Mouse (Mus musculus) myocyte (in vitro differentiated cells): Measurements from ENCODE around the gene Bin2. TPM values are rescaled to one million over a fixed set of nuclear protein-coding genes. Genes with fewer than 3 reads are reported as not detected.

ENCODE experiments used
- H3K27me3 ChIP-seq: one replicate; pipeline ENCODE4 v1.6.1; 2011; ENCODE audit not compliant: control insufficient read depth, insufficient read depth, insufficient read length
- H3K36me3 ChIP-seq: one replicate; pipeline ENCODE4 v1.6.1; 2011; ENCODE audit not compliant: control insufficient read depth, insufficient read depth
- H3K4me2 ChIP-seq: one replicate; pipeline ENCODE4 v1.6.1; 2011; ENCODE audit warnings: low read depth, control low read depth
- H3K4me3 ChIP-seq: one replicate; pipeline ENCODE4 v1.5.1; 2011; ENCODE audit warnings: mild to moderate bottlenecking, control low read depth, moderate library complexity
- H3K79me2 ChIP-seq: one replicate; pipeline ENCODE4 v1.6.1; 2011; ENCODE audit not compliant: control insufficient read depth, insufficient read depth
- H3ac ChIP-seq: one replicate; pipeline ENCODE4 v1.6.1; 2011; ENCODE audit not compliant: control insufficient read depth, insufficient read length
- CEBPB ChIP-seq: IDR thresholded peaks from 2 replicates; pipeline ENCODE4 v1.6.1; 2011; ENCODE audit warnings: mild to moderate bottlenecking, moderate library complexity; ENCODE audit not compliant: poor library complexity, insufficient read depth, severe bottlenecking
- E2F4 ChIP-seq: IDR thresholded peaks from one replicate; pipeline ENCODE4 v1.6.1; 2011; ENCODE audit warnings: mild to moderate bottlenecking, control low read depth, moderate library complexity; ENCODE audit not compliant: insufficient read depth
- MAX ChIP-seq: IDR thresholded peaks from one replicate; pipeline ENCODE4 v1.6.1; 2011; ENCODE audit warnings: low read depth, mild to moderate bottlenecking, control low read depth
- MYOD1 ChIP-seq, 3 experiments: IDR thresholded peaks; one replicate each; pipeline ENCODE4 v1.6.1; 2011; ENCODE audit warnings: control low read depth in 2 of 3, low read depth in 2 of 3, mild to moderate bottlenecking in 2 of 3, moderate library complexity in 1 of 3; ENCODE audit not compliant: insufficient read length in 2 of 3, control insufficient read depth in 1 of 3
- MYOG ChIP-seq, 3 experiments: IDR thresholded peaks; one replicate each; pipeline ENCODE4 v1.6.1; 2011; ENCODE audit warnings: control low read depth in 2 of 3, low read depth in 2 of 3, mild to moderate bottlenecking in 2 of 3; ENCODE audit not compliant: insufficient read length in 2 of 3, control insufficient read depth in 1 of 3, insufficient read depth in 1 of 3
- POLR2A ChIP-seq: IDR thresholded peaks from one replicate; pipeline ENCODE4 v1.6.1; 2011; ENCODE audit warnings: low read depth, mild to moderate bottlenecking, control low read depth, moderate library complexity; ENCODE audit not compliant: insufficient read length
- POLR2AphosphoS2 ChIP-seq: IDR thresholded peaks from one replicate; pipeline ENCODE4 v1.6.1; 2011; ENCODE audit warnings: low read depth, control low read depth; ENCODE audit not compliant: insufficient read length
- REST ChIP-seq: IDR thresholded peaks from one replicate; pipeline ENCODE4 v1.6.1; 2011; ENCODE audit warnings: mild to moderate bottlenecking, control low read depth, moderate library complexity; ENCODE audit not compliant: insufficient read depth, insufficient read length
- SRF ChIP-seq: IDR thresholded peaks from one replicate; pipeline ENCODE4 v1.6.1; 2011; ENCODE audit warnings: low read depth; ENCODE audit not compliant: control insufficient read depth, insufficient read length
- TCF12 ChIP-seq: IDR thresholded peaks from one replicate; pipeline ENCODE4 v1.6.1; 2011; ENCODE audit warnings: mild to moderate bottlenecking, control low read depth; ENCODE audit not compliant: poor library complexity, insufficient read depth, severe bottlenecking
- TCF3 ChIP-seq: IDR thresholded peaks from one replicate; pipeline ENCODE4 v1.6.1; 2011; ENCODE audit warnings: low read depth, control low read depth; ENCODE audit not compliant: insufficient read length
- USF1 ChIP-seq: IDR thresholded peaks from one replicate; pipeline ENCODE4 v1.6.1; 2011; ENCODE audit warnings: low read depth, mild to moderate bottlenecking, control low read depth, moderate library complexity
- polyA plus RNA-seq: library from polyadenylated mRNA; unstranded; fragments of >200 nt; fragmentation: generic; extraction: Trizol; gene quantifications from one replicate; pipeline ENCODE4 v1.2.1, GENCODE M21; 2012; ENCODE audit warnings: missing spikeins

Bin2 gene
- polyA plus RNA-seq, 1 experiment: not detected

DNA sequence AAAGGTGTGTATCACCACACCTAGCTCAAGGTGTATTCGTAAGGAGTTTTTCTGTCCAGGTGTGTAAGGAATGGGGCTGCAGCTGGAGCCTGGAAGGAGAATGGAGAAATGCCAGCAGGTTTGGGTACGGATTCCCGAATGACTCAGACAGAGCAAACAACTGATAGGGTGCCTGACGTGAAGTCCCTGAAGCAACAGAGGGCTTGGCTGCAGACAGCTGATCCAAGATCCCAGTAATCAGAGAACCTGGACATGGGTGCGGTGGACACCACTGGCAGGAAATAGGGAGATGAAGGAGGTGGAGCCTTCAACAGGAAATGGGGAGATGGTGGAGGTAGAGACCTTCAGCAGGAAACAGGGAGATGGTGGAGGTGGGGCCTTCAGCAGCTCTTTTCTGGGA is 37.0 kb downstream of the Bin2 start:
- Histone ChIP-seq H3K4me2 (no peak overlapping the region), H3K79me2 (no peaks in the 10 kb centered on the region), H3K36me3 (no peaks in the 10 kb centered on the region), H3K27me3 (peaks cover 24% of the 10 kb centered on the region), H3K4me3 (no peak overlapping the region), H3ac (no peak overlapping the region)
- TF ChIP-seq TCF12 (no peak), MYOG (IDR thresholded peaks at IDR 0.05; ENCODE audit: control insufficient read depth in 1 of 3, insufficient read depth in 1 of 3, insufficient read length in 2 of 3, low read depth in 2 of 3) (peak in 1 of 3 experiments; percentile 58)

- H3K79me2 ChIP-seq: no peaks in the 10 kb centered on the region
- no peak overlapping the region for H3K4me3 ChIP-seq
- no peak overlapping the region for H3ac ChIP-seq
- no peaks in the 10 kb centered on the region for H3K36me3 ChIP-seq
- H3K4me2 ChIP-seq: no peak overlapping the region
- TF ChIP-seq MAX (no peak), USF1 (no peak), REST (no peak), CEBPB (no peak), MYOG (IDR thresholded peaks at IDR 0.05; ENCODE audit: control insufficient read depth in 1 of 3, insufficient read depth in 1 of 3, insufficient read length in 2 of 3, low read depth in 2 of 3) (no peak), MYOD1 (IDR thresholded peaks at IDR 0.05; ENCODE audit: control insufficient read depth in 1 of 3, insufficient read length in 2 of 3, low read depth in 2 of 3) (no peak), POLR2AphosphoS2 (no peak), TCF3 (no peak), TCF12 (no peak), E2F4 (no peak), SRF (no peak), POLR2A (no peak)
- peaks cover 18% of the 10 kb centered on the region for H3K27me3 ChIP-seq
These were observed 37.7 kb downstream of the Bin2 start for GRCm38 (mm10) chr15:100631454-100632170.

DNA sequence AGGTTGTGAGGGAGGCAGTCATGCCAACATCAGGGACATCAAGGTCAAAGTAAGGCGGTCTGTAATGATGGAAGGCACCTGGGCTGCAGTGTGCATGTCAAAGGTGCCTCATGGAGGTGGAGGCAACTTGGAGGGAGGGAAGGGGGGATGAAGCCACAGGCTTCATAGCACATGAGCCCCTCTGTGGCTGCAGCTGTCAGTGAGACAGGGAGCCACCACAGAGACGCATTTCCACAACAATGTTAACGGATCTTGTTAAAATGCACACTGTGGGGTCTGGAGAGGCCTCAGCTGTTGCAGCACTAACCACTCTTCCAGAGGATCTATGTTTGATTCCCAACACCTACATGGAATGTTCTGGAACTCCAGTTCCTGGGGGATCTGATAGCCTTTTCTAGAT is 39.2 kb downstream of the Bin2 start:
- H3ac ChIP-seq: no peak overlapping the region
- no peaks in the 10 kb centered on the region for H3K36me3 ChIP-seq
- no peak overlapping the region for H3K4me3 ChIP-seq
- TF ChIP-seq E2F4 (no peak), MYOD1 (IDR thresholded peaks at IDR 0.05; ENCODE audit: control insufficient read depth in 1 of 3, insufficient read length in 2 of 3, low read depth in 2 of 3) (peak in 2 of 3 experiments; percentile 46 to 69), POLR2A (no peak), MYOG (IDR thresholded peaks at IDR 0.05; ENCODE audit: control insufficient read depth in 1 of 3, insufficient read depth in 1 of 3, insufficient read length in 2 of 3, low read depth in 2 of 3) (peak in 2 of 3 experiments; percentile 32 to 80), USF1 (no peak), CEBPB (no peak), MAX (no peak)
- no peaks in the 10 kb centered on the region for H3K79me2 ChIP-seq
- H3K4me2 ChIP-seq: no peak overlapping the region
- peaks cover 4% of the 10 kb centered on the region for H3K27me3 ChIP-seq

DNA sequence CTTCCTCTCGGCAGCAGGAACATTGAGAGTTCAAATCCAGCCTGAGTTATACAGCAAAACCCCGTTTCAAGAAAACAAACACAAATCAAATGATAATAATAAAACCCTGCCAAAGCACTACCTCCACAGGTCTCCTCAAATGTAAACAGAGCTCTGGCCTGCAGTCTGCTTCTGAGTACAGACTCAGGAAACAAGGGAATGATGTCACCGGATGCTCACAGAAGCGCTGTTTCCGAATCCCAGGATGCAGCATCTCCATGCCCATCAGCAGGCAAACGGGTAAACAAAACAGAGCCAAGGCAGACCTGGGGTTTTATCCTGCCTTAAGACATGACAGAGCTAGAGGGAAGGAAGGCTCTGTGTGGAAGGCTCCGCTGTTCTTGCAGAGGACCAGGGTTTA is 40.6 kb downstream of the Bin2 start:
- Histone ChIP-seq H3K4me2 (no peak overlapping the region), H3K4me3 (no peak overlapping the region), H3K79me2 (no peaks in the 10 kb centered on the region), H3K36me3 (no peaks in the 10 kb centered on the region), H3ac (no peak overlapping the region), H3K27me3 (no peaks in the 10 kb centered on the region)
- no peak for TF ChIP-seq SRF
- no peak for TF ChIP-seq MAX
- TF ChIP-seq MYOD1 (IDR thresholded peaks at IDR 0.05; ENCODE audit: control insufficient read depth in 1 of 3, insufficient read length in 2 of 3, low read depth in 2 of 3): no peak
- TF ChIP-seq POLR2AphosphoS2: no peak
- no peak for TF ChIP-seq E2F4
- TF ChIP-seq TCF12: no peak
- no peak for TF ChIP-seq CEBPB
- no peak for TF ChIP-seq TCF3
- no peak for TF ChIP-seq USF1
- no peak for TF ChIP-seq MYOG (IDR thresholded peaks at IDR 0.05; ENCODE audit: control insufficient read depth in 1 of 3, insufficient read depth in 1 of 3, insufficient read length in 2 of 3, low read depth in 2 of 3)
- TF ChIP-seq POLR2A: no peak
- no peak for TF ChIP-seq REST

DNA sequence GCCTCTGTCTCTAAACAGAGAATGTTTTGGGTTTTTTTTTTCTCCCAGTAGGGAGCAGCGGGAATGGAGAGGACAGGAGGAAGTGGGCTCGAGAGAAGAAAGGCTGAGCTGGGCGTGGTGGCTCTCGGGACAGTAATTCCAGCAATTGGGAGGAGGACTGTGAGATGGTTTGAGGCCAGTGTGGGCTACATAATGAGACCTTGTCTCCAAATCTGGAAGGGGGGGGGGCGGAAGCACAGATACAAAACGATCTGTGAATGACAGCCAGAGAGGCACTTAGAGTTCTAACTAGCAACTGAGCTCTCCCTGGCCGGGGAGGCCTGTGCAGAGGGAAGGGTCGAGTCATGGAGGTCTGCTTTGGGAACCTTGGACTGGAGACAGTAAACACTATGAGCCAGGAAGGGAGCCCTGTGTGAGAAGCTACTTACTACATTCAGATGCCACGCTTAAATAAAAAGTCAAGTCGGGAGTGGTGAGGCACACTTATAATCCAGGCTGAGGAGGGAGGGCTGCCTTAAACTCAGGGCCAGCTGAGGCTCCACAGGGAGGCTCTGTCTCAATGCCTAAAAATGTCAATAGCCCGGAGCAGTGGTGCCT is 41.5 kb downstream of the Bin2 start:
- no peak for TF ChIP-seq USF1
- TF ChIP-seq MYOG (IDR thresholded peaks at IDR 0.05; ENCODE audit: control insufficient read depth in 1 of 3, insufficient read depth in 1 of 3, insufficient read length in 2 of 3, low read depth in 2 of 3): no peak
- TF ChIP-seq TCF3: no peak
- TF ChIP-seq POLR2AphosphoS2: no peak
- no peak for TF ChIP-seq E2F4
- no peak for TF ChIP-seq SRF
- TF ChIP-seq MAX: no peak
- H3K36me3 ChIP-seq: no peaks in the 10 kb centered on the region
- no peaks in the 10 kb centered on the region for H3K27me3 ChIP-seq
- H3K79me2 ChIP-seq: no peaks in the 10 kb centered on the region
- no peak overlapping the region for H3ac ChIP-seq
- H3K4me3 ChIP-seq: no peak overlapping the region
- H3K4me2 ChIP-seq: peak overlapping the region; percentile 69
